Mouse (Mus musculus): Measurements from ENCODE around the gene Gramd1b. TPM values are rescaled to one million over a fixed set of nuclear protein-coding genes. Genes with fewer than 3 reads are reported as not detected.
A peak's percentile ranks its signal among the peaks of the same experiment; 100 is the strongest.

Gene Gramd1b
- polyA plus RNA-seq, 1 experiment from 2014 or later: 19.5 TPM

DNA sequence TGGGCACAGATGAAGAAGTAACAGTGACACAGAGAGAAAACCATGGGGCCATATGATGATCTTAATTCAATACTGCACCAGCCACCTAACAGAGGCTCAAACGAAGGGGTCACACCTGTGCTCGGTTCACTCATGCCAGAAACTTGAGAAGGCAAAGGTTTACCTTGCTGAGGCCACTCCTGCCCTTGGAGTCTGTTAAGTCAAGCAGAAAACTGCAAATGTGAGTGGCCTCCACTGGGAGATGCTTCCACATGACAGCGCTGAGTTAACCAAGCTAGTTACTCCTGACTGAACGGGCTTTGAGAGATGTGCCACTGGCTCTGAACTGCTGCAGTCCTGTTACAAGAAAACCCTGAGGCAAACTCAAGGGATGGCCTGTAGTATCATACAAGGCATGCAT, 83.9 kb downstream of the Gramd1b start:
- H3K4me3 ChIP-seq (replicated peaks; ENCODE audit: low read length): no peak overlapping the region
- no peaks in the 10 kb centered on the region for H3K36me3 ChIP-seq (ENCODE audit: control insufficient read depth, insufficient read depth)
- 81% methylated on average over 4 of the region's 4 CpGs for WGBS
- H3K9me3 ChIP-seq (ENCODE audit: control insufficient read depth, low read length): no peaks in the 10 kb centered on the region
- no peak overlapping the region for H3K9ac ChIP-seq (replicated peaks; ENCODE audit: low read depth, low read length)
- no peak overlapping the region for H3K4me2 ChIP-seq (ENCODE audit: low read length)
- no peak for ATAC-seq
- H3K27ac ChIP-seq (ENCODE audit: low read length): no peak overlapping the region
- no peaks in the 10 kb centered on the region for H3K27me3 ChIP-seq (replicated peaks; ENCODE audit: control insufficient read depth, insufficient read depth, low read length)
- H3K4me1 ChIP-seq (replicated peaks; ENCODE audit: control insufficient read depth, insufficient read depth, low read length): 0 out of 2 replicates have a peak, but pooled peaks cover 6% of the 10 kb centered on the region

DNA sequence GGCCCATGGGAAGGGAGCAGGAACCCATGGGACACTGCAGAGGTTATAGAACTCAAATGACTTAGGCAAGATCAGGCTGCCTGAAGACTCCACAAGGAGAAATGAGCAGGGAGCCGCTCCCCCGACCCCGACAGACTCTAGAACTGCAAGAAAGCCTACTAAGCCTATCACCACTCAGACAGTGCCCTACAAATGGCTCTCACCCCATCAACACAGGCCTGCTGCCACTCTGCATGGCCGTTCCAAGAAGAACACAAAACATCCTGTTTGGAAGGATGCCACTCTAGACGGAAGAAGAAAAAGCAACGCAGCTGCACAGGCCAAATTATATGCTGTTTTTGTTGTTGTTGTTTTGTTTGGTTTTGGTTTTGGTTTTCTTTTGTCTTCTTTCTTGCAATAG, 86.2 kb downstream of the Gramd1b start:
- H3K27ac ChIP-seq (ENCODE audit: low read length): no peak overlapping the region
- no peaks in the 10 kb centered on the region for H3K36me3 ChIP-seq (ENCODE audit: control insufficient read depth, insufficient read depth)
- no peaks in the 10 kb centered on the region for H3K27me3 ChIP-seq (replicated peaks; ENCODE audit: control insufficient read depth, insufficient read depth, low read length)
- no peaks in the 10 kb centered on the region for H3K9me3 ChIP-seq (ENCODE audit: control insufficient read depth, low read length)
- H3K9ac ChIP-seq (replicated peaks; ENCODE audit: low read depth, low read length): no peak overlapping the region
- no peak overlapping the region for H3K4me2 ChIP-seq (ENCODE audit: low read length)
- WGBS: 73% methylated on average over 6 of the region's 6 CpGs
- no peak for ATAC-seq
- peaks cover 7% of the 10 kb centered on the region for H3K4me1 ChIP-seq (replicated peaks; ENCODE audit: control insufficient read depth, insufficient read depth, low read length)
- H3K4me3 ChIP-seq (replicated peaks; ENCODE audit: low read length): no peak overlapping the region

DNA sequence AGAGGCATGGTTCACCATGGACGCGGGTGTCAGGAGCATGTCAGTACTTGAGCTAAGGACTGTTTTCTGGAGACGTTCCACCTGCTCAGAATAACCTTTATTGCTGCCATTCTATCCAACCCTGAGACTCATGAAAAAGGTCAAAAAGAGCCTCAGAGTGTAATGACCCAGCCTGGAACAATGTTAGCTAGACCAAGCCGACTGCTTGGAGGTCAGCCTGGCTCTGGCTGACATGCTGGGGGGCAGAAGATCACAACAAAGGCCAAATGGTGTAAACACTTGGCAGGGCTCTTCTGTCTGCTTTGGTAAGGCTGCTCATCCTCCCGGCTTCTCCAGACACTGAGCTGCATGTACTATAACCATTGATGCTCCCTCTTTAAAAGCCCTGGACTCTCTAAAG, 88.4 kb downstream of the Gramd1b start:
- H3K9ac ChIP-seq (replicated peaks; ENCODE audit: low read depth, low read length): no peak overlapping the region
- no peak for ATAC-seq
- no peak overlapping the region for H3K4me3 ChIP-seq (replicated peaks; ENCODE audit: low read length)
- no peak overlapping the region for H3K4me2 ChIP-seq (ENCODE audit: low read length)
- H3K27ac ChIP-seq (ENCODE audit: low read length): no peak overlapping the region
- WGBS: 51% methylated on average over 5 of the region's 5 CpGs
- H3K9me3 ChIP-seq (ENCODE audit: control insufficient read depth, low read length): no peaks in the 10 kb centered on the region
- H3K36me3 ChIP-seq (ENCODE audit: control insufficient read depth, insufficient read depth): no peaks in the 10 kb centered on the region
- peaks cover 27% of the 10 kb centered on the region for H3K4me1 ChIP-seq (replicated peaks; ENCODE audit: control insufficient read depth, insufficient read depth, low read length)
- H3K27me3 ChIP-seq (replicated peaks; ENCODE audit: control insufficient read depth, insufficient read depth, low read length): no peaks in the 10 kb centered on the region

DNA sequence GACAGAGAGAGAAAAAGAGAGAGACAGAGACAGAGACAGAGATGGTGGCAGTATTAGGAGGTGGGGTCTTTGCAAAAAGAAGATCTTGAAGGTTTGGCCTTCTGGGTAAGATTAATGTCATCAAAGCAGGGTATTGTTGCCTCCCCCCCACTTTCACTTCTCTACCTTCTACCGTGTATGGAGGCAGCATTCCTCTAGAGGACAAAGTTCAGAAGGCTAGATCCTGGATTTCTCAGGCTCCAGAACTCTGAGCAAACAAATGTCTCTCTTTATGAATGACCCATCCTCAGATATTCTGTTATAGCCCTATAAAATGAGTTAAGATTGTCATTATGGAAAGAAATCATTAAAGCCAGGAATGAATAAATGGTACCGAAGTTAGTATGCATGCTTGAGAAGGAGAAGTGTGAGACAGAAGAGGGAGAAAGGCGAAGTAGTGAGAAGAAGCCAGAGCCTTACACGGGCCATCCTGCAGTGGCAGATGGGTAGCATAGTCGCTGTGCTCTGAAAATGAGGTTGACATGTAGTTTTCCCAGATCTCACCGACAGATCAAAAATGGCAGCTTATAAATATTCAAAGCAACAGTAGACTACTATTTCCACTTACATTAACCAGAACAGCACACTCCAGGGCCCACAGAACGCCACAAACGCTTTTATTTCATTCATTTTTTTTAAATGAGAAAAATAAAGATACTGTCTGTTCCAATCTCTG, 91.1 kb downstream of the Gramd1b start:
- Histone ChIP-seq H3K27ac (ENCODE audit: low read length) (peak overlapping the region; percentile 88), H3K9me3 (ENCODE audit: control insufficient read depth, low read length) (no peaks in the 10 kb centered on the region), H3K9ac (replicated peaks; ENCODE audit: low read depth, low read length) (no peak overlapping the region), H3K36me3 (ENCODE audit: control insufficient read depth, insufficient read depth) (no peaks in the 10 kb centered on the region), H3K4me3 (replicated peaks; ENCODE audit: low read length) (no peak overlapping the region), H3K4me1 (replicated peaks; ENCODE audit: control insufficient read depth, insufficient read depth, low read length) (peaks cover 29% of the 10 kb centered on the region), H3K27me3 (replicated peaks; ENCODE audit: control insufficient read depth, insufficient read depth, low read length) (no peaks in the 10 kb centered on the region), H3K4me2 (ENCODE audit: low read length) (no peak overlapping the region)
- 62% methylated on average over 8 of the region's 8 CpGs for WGBS
- peak; percentile 76 for ATAC-seq

DNA sequence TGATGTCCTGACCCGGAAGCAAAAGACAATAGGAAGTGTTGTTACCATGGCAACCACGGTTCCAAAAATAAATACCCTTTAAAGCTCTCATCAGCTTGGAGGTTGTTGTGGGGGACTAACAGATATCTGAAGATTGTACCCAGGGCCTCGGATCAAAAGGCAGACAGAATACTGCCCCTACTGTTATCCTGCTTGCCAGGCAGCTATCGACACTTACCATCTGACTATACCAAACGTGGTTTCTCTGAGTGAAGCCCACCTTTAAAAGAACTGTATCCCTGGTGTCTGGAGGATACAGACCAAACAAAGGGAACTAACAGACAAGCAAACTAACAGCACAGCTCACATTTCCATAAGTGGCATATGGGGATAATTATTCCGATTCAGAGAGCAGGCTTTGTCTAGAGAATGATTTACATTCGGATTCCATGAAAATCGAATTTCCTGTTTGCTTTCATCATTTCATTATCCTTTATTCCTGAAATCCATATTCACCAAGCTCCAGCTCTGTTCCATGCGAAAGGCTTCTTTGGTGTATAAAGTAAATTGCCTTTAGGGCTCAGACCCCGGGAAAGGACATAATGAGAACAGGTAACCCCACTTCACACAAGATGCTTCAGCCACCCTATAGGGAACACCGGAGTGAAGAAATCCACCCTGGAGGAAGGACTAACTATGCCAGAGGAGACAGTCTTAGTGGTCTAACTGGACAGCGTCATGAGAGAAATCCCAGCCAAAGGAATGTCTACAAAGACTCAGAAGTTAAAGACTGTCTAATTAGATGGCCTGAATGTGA, 92.3 kb downstream of the Gramd1b start:
- Histone ChIP-seq H3K9ac (replicated peaks; ENCODE audit: low read depth, low read length) (no peak overlapping the region), H3K36me3 (ENCODE audit: control insufficient read depth, insufficient read depth) (no peaks in the 10 kb centered on the region), H3K4me3 (replicated peaks; ENCODE audit: low read length) (no peak overlapping the region), H3K27ac (ENCODE audit: low read length) (peak overlapping the region; percentile 88), H3K27me3 (replicated peaks; ENCODE audit: control insufficient read depth, insufficient read depth, low read length) (no peaks in the 10 kb centered on the region), H3K9me3 (ENCODE audit: control insufficient read depth, low read length) (no peaks in the 10 kb centered on the region), H3K4me1 (replicated peaks; ENCODE audit: control insufficient read depth, insufficient read depth, low read length) (peaks cover 29% of the 10 kb centered on the region), H3K4me2 (ENCODE audit: low read length) (no peak overlapping the region)
- WGBS: 36% methylated on average over 12 of the region's 12 CpGs
- peak; percentile 79 for ATAC-seq

DNA sequence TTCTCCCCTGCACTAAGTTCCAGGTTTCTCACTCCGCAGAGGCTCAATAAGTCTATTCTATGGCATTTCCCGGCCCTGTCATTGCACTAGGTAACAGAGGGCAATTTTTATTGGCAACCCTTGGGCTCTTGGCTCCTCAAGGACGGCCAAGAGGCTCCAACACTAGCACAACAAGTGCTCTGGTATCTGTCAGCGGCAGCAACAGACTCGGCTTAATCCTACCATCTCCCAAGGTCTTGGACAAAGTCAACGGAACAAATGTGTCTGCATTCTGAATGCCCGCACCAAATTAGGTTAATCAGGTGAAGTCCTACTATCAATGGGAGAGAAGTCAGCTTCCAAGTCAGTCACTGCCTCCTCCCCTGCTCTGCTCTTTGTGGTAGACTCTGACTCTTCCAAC, 93.3 kb downstream of the Gramd1b start:
- Histone ChIP-seq H3K4me3 (replicated peaks; ENCODE audit: low read length) (no peak overlapping the region), H3K27ac (ENCODE audit: low read length) (peak overlapping the region; percentile 88)

DNA sequence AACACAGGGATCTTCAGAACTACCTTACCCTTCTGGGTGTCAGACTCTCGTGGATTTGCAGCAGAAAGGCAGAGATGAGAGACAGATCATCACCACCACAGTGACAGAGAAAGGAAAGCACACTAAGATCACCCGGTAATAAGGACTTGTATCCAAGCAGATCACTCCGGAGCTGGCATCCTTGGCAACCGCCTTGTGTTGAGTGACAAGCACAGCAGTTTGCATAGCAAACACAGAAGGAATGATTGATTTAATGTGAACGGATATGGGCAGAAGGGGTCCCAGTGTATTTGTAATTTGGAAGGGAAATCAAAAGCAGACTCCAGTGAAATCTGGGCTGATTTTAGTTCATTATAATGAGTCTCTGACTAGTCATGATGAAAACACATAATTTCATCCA, 97.9 kb downstream of the Gramd1b start:
- Histone ChIP-seq H3K9me3 (ENCODE audit: control insufficient read depth, low read length) (no peaks in the 10 kb centered on the region), H3K4me2 (ENCODE audit: low read length) (no peak overlapping the region), H3K27ac (ENCODE audit: low read length) (peak overlapping the region; percentile 80), H3K4me3 (replicated peaks; ENCODE audit: low read length) (no peak overlapping the region), H3K4me1 (replicated peaks; ENCODE audit: control insufficient read depth, insufficient read depth, low read length) (peaks cover 7% of the 10 kb centered on the region), H3K36me3 (ENCODE audit: control insufficient read depth, insufficient read depth) (no peaks in the 10 kb centered on the region), H3K27me3 (replicated peaks; ENCODE audit: control insufficient read depth, insufficient read depth, low read length) (no peaks in the 10 kb centered on the region), H3K9ac (replicated peaks; ENCODE audit: low read depth, low read length) (no peak overlapping the region)
- ATAC-seq: peak; percentile 96
- 45% methylated on average over 5 of the region's 5 CpGs for WGBS

More for the DNA sequence above, 93.3 kb downstream of the Gramd1b start:
- no peak for ATAC-seq
- no peaks in the 10 kb centered on the region for H3K27me3 ChIP-seq (replicated peaks; ENCODE audit: control insufficient read depth, insufficient read depth, low read length)
- peaks cover 29% of the 10 kb centered on the region for H3K4me1 ChIP-seq (replicated peaks; ENCODE audit: control insufficient read depth, insufficient read depth, low read length)
- 83% methylated on average over 7 of the region's 7 CpGs for WGBS
- H3K36me3 ChIP-seq (ENCODE audit: control insufficient read depth, insufficient read depth): no peaks in the 10 kb centered on the region
- H3K9me3 ChIP-seq (ENCODE audit: control insufficient read depth, low read length): no peaks in the 10 kb centered on the region
- no peak overlapping the region for H3K9ac ChIP-seq (replicated peaks; ENCODE audit: low read depth, low read length)
- no peak overlapping the region for H3K4me2 ChIP-seq (ENCODE audit: low read length)

DNA sequence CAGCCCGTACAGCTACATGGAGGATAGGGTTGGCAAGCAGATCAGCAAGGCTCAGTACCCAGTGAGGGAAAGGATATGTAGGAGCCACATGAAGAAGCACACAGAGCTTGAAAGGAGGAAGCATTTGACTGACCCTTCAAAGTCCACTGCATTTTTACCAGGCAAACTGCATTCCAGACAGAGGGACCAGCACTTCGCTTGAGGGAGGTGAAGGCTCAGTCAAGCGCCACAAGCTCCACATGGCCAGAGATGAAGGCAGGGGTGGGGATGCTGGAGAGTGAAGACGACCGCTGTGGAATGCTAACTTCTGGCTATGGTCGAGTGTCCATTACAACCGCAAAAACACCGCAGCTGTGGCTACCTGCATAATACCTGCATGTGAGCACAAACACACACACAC, 100.2 kb downstream of the Gramd1b start:
- Histone ChIP-seq H3K4me2 (ENCODE audit: low read length) (no peak overlapping the region), H3K27ac (ENCODE audit: low read length) (no peak overlapping the region), H3K4me1 (replicated peaks; ENCODE audit: control insufficient read depth, insufficient read depth, low read length) (no peaks in the 10 kb centered on the region), H3K4me3 (replicated peaks; ENCODE audit: low read length) (no peak overlapping the region), H3K36me3 (ENCODE audit: control insufficient read depth, insufficient read depth) (no peaks in the 10 kb centered on the region), H3K27me3 (replicated peaks; ENCODE audit: control insufficient read depth, insufficient read depth, low read length) (no peaks in the 10 kb centered on the region), H3K9ac (replicated peaks; ENCODE audit: low read depth, low read length) (no peak overlapping the region), H3K9me3 (ENCODE audit: control insufficient read depth, low read length) (no peaks in the 10 kb centered on the region)
- 86% methylated on average over 8 of the region's 8 CpGs for WGBS
- no peak for ATAC-seq

DNA sequence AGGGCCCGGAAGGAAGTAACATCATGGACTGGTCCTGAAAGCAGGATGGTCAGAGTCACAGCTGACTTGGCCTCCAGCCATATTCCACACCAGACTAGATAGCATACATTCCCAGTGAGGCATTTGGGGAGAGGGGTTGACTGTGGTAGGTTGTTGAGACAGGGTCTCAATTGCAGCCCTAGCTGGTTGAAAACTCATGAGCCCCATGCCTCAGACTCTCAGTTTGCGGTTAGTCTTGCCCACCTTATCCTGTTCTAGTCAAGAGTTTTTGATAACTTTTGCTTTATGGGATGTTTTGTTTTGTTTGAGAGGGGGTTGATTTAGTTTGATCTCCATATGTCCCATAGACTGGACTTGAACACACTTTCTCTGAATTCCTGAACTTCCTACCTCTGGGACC, 103.5 kb downstream of the Gramd1b start:
- H3K36me3 ChIP-seq (ENCODE audit: control insufficient read depth, insufficient read depth): no peaks in the 10 kb centered on the region
- H3K9ac ChIP-seq (replicated peaks; ENCODE audit: low read depth, low read length): no peak overlapping the region
- H3K27ac ChIP-seq (ENCODE audit: low read length): no peak overlapping the region
- H3K4me1 ChIP-seq (replicated peaks; ENCODE audit: control insufficient read depth, insufficient read depth, low read length): no peaks in the 10 kb centered on the region
- H3K4me2 ChIP-seq (ENCODE audit: low read length): no peak overlapping the region
- no peaks in the 10 kb centered on the region for H3K27me3 ChIP-seq (replicated peaks; ENCODE audit: control insufficient read depth, insufficient read depth, low read length)
- no peaks in the 10 kb centered on the region for H3K9me3 ChIP-seq (ENCODE audit: control insufficient read depth, low read length)
- no peak for ATAC-seq
- 98% methylated on average over 2 of the region's 2 CpGs for WGBS
- H3K4me3 ChIP-seq (replicated peaks; ENCODE audit: low read length): no peak overlapping the region
